Mouse (Mus musculus) heart, embryonic 10.5 days (tissue): ENCODE data around the gene Kcnj10. TPM values are rescaled to one million over a fixed set of nuclear protein-coding genes. Genes with fewer than 3 reads are reported as not detected.
A peak's percentile ranks its signal among the peaks of the same experiment; 100 is the strongest.

Experiments used
- DNase-seq: peaks from one replicate; pipeline ENCODE4 v3.0.0-alpha.2; 2017; ENCODE audit warnings: low spot score
- H3K27ac ChIP-seq: fragments of 300-500 bp; sonication (generic); 2 replicates; pipeline ENCODE4 v1.5.1; 2016; ENCODE audit warnings: mild to moderate bottlenecking
- H3K27me3 ChIP-seq: fragments of 300-500 bp; sonication (generic); 2 replicates; pipeline ENCODE4 v1.6.1; 2016; ENCODE audit warnings: mild to moderate bottlenecking; ENCODE audit not compliant: poor library complexity, insufficient read depth, severe bottlenecking
- H3K36me3 ChIP-seq: fragments of 300-500 bp; sonication (generic); 2 replicates; pipeline ENCODE4 v1.6.1; 2016; ENCODE audit warnings: mild to moderate bottlenecking, moderate library complexity
- H3K4me1 ChIP-seq: fragments of 300-500 bp; sonication (generic); 2 replicates; pipeline ENCODE4 v1.6.1; 2016; ENCODE audit warnings: mild to moderate bottlenecking
- H3K4me3 ChIP-seq: fragments of 300-500 bp; sonication (generic); 2 replicates; pipeline ENCODE4 v1.5.1; 2016; ENCODE audit warnings: mild to moderate bottlenecking, moderate library complexity
- H3K9me3 ChIP-seq: fragments of 300-500 bp; sonication (generic); 2 replicates; pipeline ENCODE4 v1.6.1; 2016; ENCODE audit warnings: mild to moderate bottlenecking, moderate library complexity
- WGBS: fragments of 180-500 bp; shearing (Covaris S2); methylation state at CpG from one replicate; pipeline ENCODE4 v1.1.7; 2016; 5-methylcytosine and 5-hydroxymethylcytosine counted together
- polyA plus RNA-seq: library from polyadenylated mRNA; unstranded; fragments of >200 nt; fragmentation: Nextera tagmentation; extraction: Ambion mirVana; gene quantifications from 2 replicates; pipeline ENCODE4 v1.2.1, GENCODE M21; 2016

Kcnj10 gene
- polyA plus RNA-seq, 1 experiment from 2014 or later, result 0.09 TPM

DNA sequence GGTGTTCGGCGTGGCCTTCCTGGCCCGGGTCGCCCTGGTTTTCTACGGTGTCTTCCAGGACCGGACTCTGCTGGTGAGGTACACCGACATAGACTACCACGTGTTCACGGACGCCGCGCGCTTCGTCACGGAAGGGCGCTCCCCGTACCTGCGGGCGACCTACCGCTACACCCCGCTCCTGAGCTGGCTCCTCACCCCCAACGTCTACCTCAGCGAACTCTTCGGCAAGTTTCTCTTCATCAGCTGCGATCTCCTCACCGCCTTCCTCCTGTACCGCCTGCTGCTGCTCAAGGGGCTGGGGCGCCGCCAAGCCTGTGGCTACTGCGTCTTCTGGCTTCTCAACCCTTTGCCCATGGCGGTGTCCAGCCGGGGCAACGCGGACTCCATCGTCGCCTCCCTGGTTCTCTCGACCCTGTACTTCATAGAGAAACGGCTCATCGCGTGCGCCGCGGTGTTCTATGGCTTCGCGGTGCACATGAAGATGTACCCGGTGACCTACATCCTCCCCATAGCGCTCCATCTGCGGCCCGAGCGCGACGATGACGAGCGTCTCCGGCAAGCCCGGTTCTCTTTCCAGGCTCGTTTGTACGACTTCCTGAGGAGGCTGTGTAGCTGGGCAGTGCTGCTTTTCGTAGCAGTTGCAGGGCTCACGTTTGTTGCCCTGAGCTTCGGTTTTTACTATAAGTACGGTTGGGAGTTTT is 35.9 kb downstream of the Kcnj10 start:
- Histone ChIP-seq H3K27ac (peak overlapping the region; percentile 89), H3K9me3 (no peaks in the 10 kb centered on the region)

GRCm38 (mm10) chr1:172380066-172380465 is 39.1 kb downstream of the Kcnj10 start:
- Histone ChIP-seq H3K27me3 (no peaks in the 10 kb centered on the region), H3K36me3 (peaks cover 29% of the 10 kb centered on the region), H3K27ac (no peak overlapping the region), H3K4me3 (no peak overlapping the region), H3K9me3 (no peaks in the 10 kb centered on the region), H3K4me1 (peaks cover 15% of the 10 kb centered on the region)
- DNase-seq, result no peak
- 75% methylated on average over 10 of the region's 10 CpGs for WGBS

More for the DNA sequence above, 35.9 kb downstream of the Kcnj10 start:
- WGBS, result 2% methylated on average over 62 of the region's 62 CpGs
- H3K4me1 ChIP-seq, result peaks cover 15% of the 10 kb centered on the region
- DNase-seq, result peak; percentile 79
- peak overlapping the region; percentile 82 for H3K4me3 ChIP-seq
- peaks cover 24% of the 10 kb centered on the region for H3K36me3 ChIP-seq
- no peaks in the 10 kb centered on the region for H3K27me3 ChIP-seq

DNA sequence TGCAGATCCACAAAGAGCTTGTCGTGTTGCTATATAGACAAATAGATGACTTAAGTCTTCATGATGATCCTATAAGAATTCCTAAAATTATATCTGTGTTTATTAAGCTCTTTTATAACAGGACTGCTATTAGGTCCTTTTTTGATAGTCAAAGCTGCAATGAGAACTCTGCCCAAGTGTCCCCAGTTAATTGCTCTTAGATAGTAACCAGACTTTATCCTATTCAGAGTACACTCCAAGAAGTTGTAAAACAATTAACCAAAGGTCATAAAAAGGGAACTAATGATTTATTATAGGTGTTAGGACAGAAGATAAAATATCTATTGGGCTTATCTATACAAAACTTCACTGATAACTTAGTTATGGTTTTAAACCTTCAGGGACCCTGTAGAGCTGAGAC is 41.1 kb downstream of the Kcnj10 start:
- WGBS, result 95% methylated on average over 1 of the region's 1 CpGs

GRCm38 (mm10) chr1:172387246-172387645 is 46.2 kb downstream of the Kcnj10 start:
- peaks cover 11% of the 10 kb centered on the region for H3K27me3 ChIP-seq
- 0 out of 2 replicates have a peak, but pooled peaks cover 4% of the 10 kb centered on the region for H3K36me3 ChIP-seq
- H3K27ac ChIP-seq, result no peak overlapping the region
- WGBS, result 80% methylated on average over 5 of the region's 5 CpGs
- H3K9me3 ChIP-seq, result no peaks in the 10 kb centered on the region
- no peak overlapping the region for H3K4me3 ChIP-seq
- H3K4me1 ChIP-seq, result peaks cover 6% of the 10 kb centered on the region; the same call in 1 of the 2 replicates
- peak; percentile 35 for DNase-seq

More for the DNA sequence above, 41.1 kb downstream of the Kcnj10 start:
- no peak overlapping the region for H3K27ac ChIP-seq
- H3K36me3 ChIP-seq, result peaks cover 29% of the 10 kb centered on the region
- H3K4me3 ChIP-seq, result no peak overlapping the region
- H3K9me3 ChIP-seq, result no peaks in the 10 kb centered on the region
- no peaks in the 10 kb centered on the region for H3K27me3 ChIP-seq
- H3K4me1 ChIP-seq, result peaks cover 11% of the 10 kb centered on the region
- DNase-seq, result no peak

DNA sequence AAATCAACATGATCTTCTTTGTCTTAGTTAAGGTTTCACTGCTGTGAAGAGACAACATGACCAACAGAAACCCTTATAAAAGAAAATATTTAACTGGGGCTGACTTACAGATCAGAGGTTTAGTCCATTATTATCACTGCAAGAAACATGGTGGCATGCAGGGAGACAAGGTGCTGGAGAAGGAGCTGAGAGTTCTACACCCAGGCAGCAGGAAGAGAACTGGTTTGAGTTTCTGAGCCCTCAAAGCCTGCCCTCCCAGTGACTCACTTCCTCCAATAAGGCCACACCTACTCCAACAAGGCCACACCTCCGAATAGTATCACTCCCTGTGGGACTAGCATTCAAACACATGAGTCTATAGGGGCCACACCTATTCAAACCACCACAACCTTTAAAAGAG is 49.8 kb downstream of the Kcnj10 start:
- Histone ChIP-seq H3K4me3 (no peak overlapping the region), H3K9me3 (no peaks in the 10 kb centered on the region), H3K36me3 (no peaks in the 10 kb centered on the region), H3K27ac (no peak overlapping the region), H3K27me3 (peaks cover 30% of the 10 kb centered on the region), H3K4me1 (peaks cover 7% of the 10 kb centered on the region; the same call in 1 of the 2 replicates)
- 67% methylated on average over 1 of the region's 1 CpGs for WGBS
- peak; percentile 62 for DNase-seq

GRCm38 (mm10) chr1:172391807-172392581 is 51.0 kb downstream of the Kcnj10 start:
- H3K36me3 ChIP-seq, result no peaks in the 10 kb centered on the region
- 20% methylated on average over 20 of the region's 20 CpGs for WGBS
- H3K9me3 ChIP-seq, result no peaks in the 10 kb centered on the region
- peaks cover 7% of the 10 kb centered on the region; the same call in 1 of the 2 replicates for H3K4me1 ChIP-seq
- peak; percentile 72 for DNase-seq
- H3K4me3 ChIP-seq, result peak overlapping the region; percentile 38; the same call in 1 of the 2 replicates
- H3K27me3 ChIP-seq, result peaks cover 30% of the 10 kb centered on the region
- no peak overlapping the region for H3K27ac ChIP-seq

DNA sequence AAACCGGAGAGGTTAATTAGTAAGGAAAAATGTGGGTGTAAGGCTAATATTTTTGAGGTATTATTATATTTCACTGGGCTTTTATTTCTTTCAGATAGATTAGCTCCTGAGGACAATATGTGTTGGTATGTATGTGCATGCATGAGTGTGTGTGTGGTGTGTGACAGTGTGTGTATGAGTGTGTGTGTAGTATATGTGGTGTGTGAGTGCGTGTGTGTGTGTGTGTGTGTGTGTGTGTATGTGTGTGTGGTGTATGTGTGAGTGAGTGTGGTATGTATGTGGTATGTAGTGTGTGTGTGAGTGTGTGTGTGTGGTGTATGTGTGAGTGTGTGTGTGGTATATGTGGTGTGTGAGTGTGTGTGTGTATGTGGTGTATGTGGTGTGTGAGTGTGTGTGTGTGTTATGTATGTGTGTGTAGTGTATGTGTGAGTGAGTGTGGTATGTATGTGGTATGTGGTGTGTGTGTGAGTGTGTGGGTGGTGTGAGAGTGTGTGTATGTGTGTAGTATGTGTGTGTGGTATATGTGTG is 51.7 kb downstream of the Kcnj10 start:
- no peaks in the 10 kb centered on the region for H3K36me3 ChIP-seq
- no peaks in the 10 kb centered on the region for H3K9me3 ChIP-seq
- peaks cover 7% of the 10 kb centered on the region; the same call in 1 of the 2 replicates for H3K4me1 ChIP-seq
- no peak overlapping the region for H3K4me3 ChIP-seq
- peaks cover 30% of the 10 kb centered on the region for H3K27me3 ChIP-seq
- no peak overlapping the region for H3K27ac ChIP-seq
- DNase-seq, result peak; percentile 59
- 83% methylated on average over 2 of the region's 2 CpGs for WGBS

- peaks cover 30% of the 10 kb centered on the region for H3K27me3 ChIP-seq
- WGBS, result 51% methylated on average over 8 of the region's 8 CpGs
- H3K27ac ChIP-seq, result no peak overlapping the region
- H3K36me3 ChIP-seq, result no peaks in the 10 kb centered on the region
- peak; percentile 6 for DNase-seq
- no peak overlapping the region for H3K4me3 ChIP-seq
- peaks cover 7% of the 10 kb centered on the region; the same call in 1 of the 2 replicates for H3K4me1 ChIP-seq
- H3K9me3 ChIP-seq, result no peaks in the 10 kb centered on the region
Observed at GRCm38 (mm10) chr1:172393739-172394138, 52.7 kb downstream of the Kcnj10 start.

DNA sequence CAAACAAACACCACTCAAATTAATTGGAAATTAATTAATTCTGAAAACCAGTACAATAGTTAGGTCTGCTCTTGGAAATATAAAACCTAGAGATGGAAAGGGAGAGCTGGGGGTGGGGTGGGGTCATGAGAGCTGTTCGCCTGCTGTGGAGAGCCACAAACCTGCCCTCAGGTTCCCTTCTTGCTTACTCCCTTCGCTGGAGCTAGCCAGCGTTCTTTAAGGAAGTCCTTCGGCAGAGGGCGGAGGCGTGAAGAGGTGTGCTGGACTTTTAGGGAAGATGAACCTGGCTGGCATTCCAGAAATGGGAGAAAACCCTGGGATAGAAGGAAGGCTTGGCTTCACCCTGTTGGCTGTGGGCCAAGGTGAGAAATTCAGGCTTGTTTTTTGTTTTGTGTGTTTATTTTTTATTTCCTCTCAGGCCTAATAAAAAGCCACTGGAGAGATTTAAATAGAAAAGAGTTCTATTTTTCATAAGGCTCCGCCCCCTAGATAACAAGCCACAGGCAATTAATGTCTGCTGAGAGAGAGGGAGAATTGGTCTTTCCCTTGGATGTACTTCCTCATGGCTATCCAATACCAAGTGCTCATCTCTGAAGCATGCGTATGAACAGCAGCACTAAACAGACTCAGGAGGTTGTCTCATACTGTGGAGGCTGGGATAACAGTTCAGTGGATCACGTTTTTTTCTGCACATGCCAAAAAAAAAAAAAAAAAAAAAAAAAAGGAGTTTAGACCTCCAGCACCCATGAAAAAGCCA is 56.2 kb downstream of the Kcnj10 start:
- no peak for DNase-seq
- Histone ChIP-seq H3K4me1 (peaks cover 2% of the 10 kb centered on the region; the same call in 1 of the 2 replicates), H3K9me3 (no peaks in the 10 kb centered on the region), H3K27ac (no peak overlapping the region), H3K4me3 (no peak overlapping the region), H3K27me3 (peaks cover 20% of the 10 kb centered on the region; the same call in 1 of the 2 replicates), H3K36me3 (no peaks in the 10 kb centered on the region)
- 49% methylated on average over 9 of the region's 9 CpGs for WGBS

DNA sequence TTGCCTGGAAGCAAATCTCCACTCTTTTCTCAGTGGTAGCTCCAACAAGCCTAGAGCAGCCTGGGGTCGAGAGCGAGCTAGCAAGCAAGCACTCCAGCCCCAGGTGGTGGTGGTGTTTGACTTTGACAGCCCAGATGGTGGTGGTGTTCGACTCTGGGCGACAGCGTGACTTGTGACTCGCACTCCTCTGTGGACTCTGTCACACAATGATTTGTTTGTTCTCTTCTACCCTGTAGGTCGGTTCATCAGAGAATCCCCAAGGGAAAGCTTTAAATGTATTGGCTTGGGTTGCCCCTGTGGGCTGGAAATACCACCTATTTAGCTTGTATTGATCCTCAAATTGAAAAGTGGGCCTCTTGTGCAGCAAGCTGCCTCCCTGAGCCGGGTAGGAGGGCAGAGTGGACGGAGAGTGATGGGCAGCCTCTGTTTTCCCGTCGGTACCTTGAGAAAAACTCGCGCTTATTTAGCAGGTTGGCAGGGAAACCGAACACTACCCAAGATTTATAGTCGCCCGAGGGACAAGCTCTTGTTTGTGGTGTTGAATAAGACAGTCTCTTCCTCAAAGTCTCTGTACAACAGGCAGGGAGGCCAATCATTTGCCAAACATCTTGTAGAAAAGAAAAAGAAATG is 65.2 kb downstream of the Kcnj10 start:
- Histone ChIP-seq H3K9me3 (no peaks in the 10 kb centered on the region), H3K36me3 (no peaks in the 10 kb centered on the region), H3K27me3 (peaks cover 18% of the 10 kb centered on the region), H3K27ac (no peak overlapping the region), H3K4me3 (no peak overlapping the region), H3K4me1 (no peaks in the 10 kb centered on the region)
- DNase-seq, result no peak
- WGBS, result 47% methylated on average over 16 of the region's 16 CpGs

DNA sequence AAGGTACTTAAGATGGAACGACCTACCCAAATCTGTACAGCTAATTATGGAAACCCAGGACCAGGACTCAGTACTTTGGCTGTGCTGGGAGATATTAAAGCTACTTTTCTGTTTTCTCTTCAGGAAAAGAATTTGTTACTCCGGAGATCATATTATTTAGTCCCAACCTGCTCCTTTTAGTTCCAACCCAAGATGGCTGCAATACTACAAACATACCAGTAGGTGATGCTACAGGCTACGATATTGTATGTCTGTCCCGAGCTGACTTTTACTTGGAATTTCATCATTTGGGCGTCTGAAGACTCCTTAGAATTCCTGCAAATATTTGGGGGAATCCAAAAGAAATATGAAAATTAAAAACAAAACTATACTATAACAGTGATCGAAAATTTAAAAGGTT is 68.0 kb downstream of the Kcnj10 start:
- Histone ChIP-seq H3K9me3 (no peaks in the 10 kb centered on the region), H3K4me1 (0 out of 2 replicates have a peak, but pooled peaks cover 3% of the 10 kb centered on the region), H3K36me3 (no peaks in the 10 kb centered on the region), H3K4me3 (no peak overlapping the region), H3K27me3 (peaks cover 18% of the 10 kb centered on the region), H3K27ac (no peak overlapping the region)
- no peak for DNase-seq
- WGBS, result 10% methylated on average over 6 of the region's 6 CpGs

- Histone ChIP-seq H3K27me3 (peaks cover 18% of the 10 kb centered on the region), H3K36me3 (no peaks in the 10 kb centered on the region), H3K9me3 (no peaks in the 10 kb centered on the region), H3K4me3 (no peak overlapping the region), H3K4me1 (0 out of 2 replicates have a peak, but pooled peaks cover 3% of the 10 kb centered on the region), H3K27ac (no peak overlapping the region)
- 13% methylated on average over 5 of the region's 5 CpGs for WGBS
- DNase-seq, result no peak
Observed at GRCm38 (mm10) chr1:172409431-172409830, 68.4 kb downstream of the Kcnj10 start.
